Mouse (Mus musculus) CH12.LX (cell line): Measurements from ENCODE around the gene Arfip1. TPM values are rescaled to one million over a fixed set of nuclear protein-coding genes. Genes with fewer than 3 reads are reported as not detected.

Experiments
- DNase-seq: peaks from one replicate; pipeline ENCODE4 v3.0.0-alpha.2; 2013; ENCODE audit errors: extremely low read depth
- H3K27ac ChIP-seq: 2 replicates; pipeline ENCODE4 v1.5.1; 2012; ENCODE audit warnings: low read depth, mild to moderate bottlenecking, control low read depth, moderate library complexity; ENCODE audit not compliant: insufficient read depth
- H3K27me3 ChIP-seq: replicated peaks from 2 replicates; pipeline ENCODE3; 2012; ENCODE audit warnings: inconsistent platforms
- H3K36me3 ChIP-seq, 2 experiments: replicated peaks in 1 of 2; 2 replicates each; pipeline versions ENCODE3 to v1.6.1; 2012; ENCODE audit warnings: inconsistent platforms in 1 of 2, low read length in 1 of 2, mild to moderate bottlenecking in 1 of 2, mixed read lengths in 1 of 2, moderate library complexity in 1 of 2; ENCODE audit not compliant: control insufficient read depth in 1 of 2, insufficient read depth in 1 of 2
- H3K4me1 ChIP-seq, 2 experiments: 2 replicates each; pipeline ENCODE4 v1.6.1; 2012; ENCODE audit warnings: inconsistent platforms in 1 of 2, moderate library complexity in 1 of 2; ENCODE audit not compliant: insufficient read depth in 2 of 2, control insufficient read depth in 1 of 2
- H3K4me2 ChIP-seq: 2 replicates; pipeline ENCODE4 v1.6.1; 2012; ENCODE audit warnings: low read depth, mild to moderate bottlenecking, control low read depth; ENCODE audit not compliant: poor library complexity, insufficient read depth, severe bottlenecking
- H3K4me3 ChIP-seq, 3 experiments: fragments of 150-350 bp in 1 of 3; sonication (generic) in 1 of 3; replicated peaks in 1 of 3; 2 replicates each; pipeline versions ENCODE3 to v1.5.1; 2011 to 2012; ENCODE audit warnings: low read depth in 2 of 3, low read length in 2 of 3, mild to moderate bottlenecking in 2 of 3, moderate library complexity in 2 of 3, control low read depth in 1 of 3, improper control_type of control experiment in 1 of 3, inconsistent platforms in 1 of 3, mixed read lengths in 1 of 3; ENCODE audit not compliant: poor library complexity in 1 of 3
- H3K79me2 ChIP-seq: replicated peaks from 2 replicates; pipeline ENCODE4 v1.6.1; 2012; ENCODE audit warnings: mild to moderate bottlenecking, moderate library complexity; ENCODE audit not compliant: control insufficient read depth, poor library complexity, insufficient read depth, severe bottlenecking; ENCODE audit errors: extremely low read depth
- H3K9ac ChIP-seq: 2 replicates; pipeline ENCODE4 v1.6.1; 2012; ENCODE audit warnings: low read depth, mild to moderate bottlenecking, control low read depth, moderate library complexity; ENCODE audit not compliant: insufficient read depth
- H3K9me3 ChIP-seq: replicated peaks from 2 replicates; pipeline ENCODE3; 2012; ENCODE audit warnings: low read length, inconsistent platforms, mixed read lengths
- CHD1 ChIP-seq: IDR thresholded peaks from 2 replicates; pipeline ENCODE4 v1.6.1; 2012; ENCODE audit warnings: low read depth, low read length, improper control_type of control experiment, inconsistent platforms
- CHD2 ChIP-seq: IDR thresholded peaks from 2 replicates; pipeline ENCODE4 v1.6.1; 2011; ENCODE audit warnings: low read length, improper control_type of control experiment
- CTCF ChIP-seq, 2 experiments: IDR thresholded peaks in 1 of 2; conservative IDR thresholded peaks in 1 of 2; 2 replicates each; pipeline ENCODE4 v1.5.1; 2011 to 2012; ENCODE audit warnings: low read depth in 2 of 2, low read length in 2 of 2, improper control_type of control experiment in 1 of 2, inconsistent platforms in 1 of 2, mild to moderate bottlenecking in 1 of 2, moderate library complexity in 1 of 2
- E2F4 ChIP-seq: IDR thresholded peaks from 2 replicates; pipeline ENCODE4 v1.6.1; 2011; ENCODE audit warnings: low read depth, low read length, improper control_type of control experiment; ENCODE audit not compliant: insufficient replicate concordance
- ELF1 ChIP-seq: IDR thresholded peaks from 2 replicates; pipeline ENCODE4 v1.6.1; 2014; ENCODE audit warnings: low read depth, mild to moderate bottlenecking, inconsistent platforms, low read length, improper control_type of control experiment
- EP300 ChIP-seq: IDR thresholded peaks from 2 replicates; pipeline ENCODE4 v1.6.1; 2011; ENCODE audit warnings: low read length, improper control_type of control experiment
- ETS1 ChIP-seq: conservative IDR thresholded peaks from 2 replicates; pipeline ENCODE4 v1.6.1; 2012; ENCODE audit warnings: low read depth, mild to moderate bottlenecking, inconsistent platforms, low read length, improper control_type of control experiment, moderate library complexity
- HCFC1 ChIP-seq: IDR thresholded peaks from 2 replicates; pipeline ENCODE4 v1.6.1; 2012; ENCODE audit warnings: low read depth, mild to moderate bottlenecking, inconsistent platforms, low read length, improper control_type of control experiment
- IRF4 ChIP-seq: IDR thresholded peaks from 2 replicates; pipeline ENCODE4 v1.6.1; 2014; ENCODE audit warnings: low read depth, mild to moderate bottlenecking, inconsistent platforms, low read length, improper control_type of control experiment
- JUN ChIP-seq: IDR thresholded peaks from 2 replicates; pipeline ENCODE4 v1.6.1; 2011; ENCODE audit warnings: low read depth, mild to moderate bottlenecking, low read length, improper control_type of control experiment, moderate library complexity; ENCODE audit not compliant: insufficient read depth
- MAX ChIP-seq: IDR thresholded peaks from 2 replicates; pipeline ENCODE4 v1.6.1; 2011; ENCODE audit warnings: low read length, improper control_type of control experiment
- MAZ ChIP-seq: IDR thresholded peaks from 2 replicates; pipeline ENCODE4 v1.6.1; 2012; ENCODE audit warnings: low read depth, mild to moderate bottlenecking, inconsistent platforms, low read length, improper control_type of control experiment, moderate library complexity
- MEF2A ChIP-seq: IDR thresholded peaks from 2 replicates; pipeline ENCODE4 v1.6.1; 2014; ENCODE audit warnings: low read depth, mild to moderate bottlenecking, inconsistent platforms, low read length, improper control_type of control experiment, borderline replicate concordance
- MXI1 ChIP-seq: IDR thresholded peaks from 2 replicates; pipeline ENCODE4 v1.6.1; 2011; ENCODE audit warnings: mild to moderate bottlenecking, low read depth, low read length, improper control_type of control experiment
- NELFE ChIP-seq: IDR thresholded peaks from 2 replicates; pipeline ENCODE4 v1.6.1; 2011; ENCODE audit warnings: low read depth, low read length, improper control_type of control experiment
- NRF1 ChIP-seq: IDR thresholded peaks from 2 replicates; pipeline ENCODE4 v1.6.1; 2014; ENCODE audit warnings: low read depth, mild to moderate bottlenecking, inconsistent platforms, low read length, improper control_type of control experiment, moderate library complexity
- POLR2AphosphoS2 ChIP-seq: IDR thresholded peaks from 2 replicates; pipeline ENCODE4 v1.6.1; 2011; ENCODE audit warnings: low read depth, low read length, improper control_type of control experiment
- RAD21 ChIP-seq: IDR thresholded peaks from 2 replicates; pipeline ENCODE4 v1.6.1; 2011; ENCODE audit warnings: low read depth, mild to moderate bottlenecking, low read length, improper control_type of control experiment, moderate library complexity
- RCOR1 ChIP-seq: conservative IDR thresholded peaks from 2 replicates; pipeline ENCODE4 v1.6.1; 2012; ENCODE audit warnings: low read depth, mild to moderate bottlenecking, inconsistent platforms, low read length, improper control_type of control experiment
- SIN3A ChIP-seq: IDR thresholded peaks from 2 replicates; pipeline ENCODE4 v1.6.1; 2012; ENCODE audit warnings: low read length, improper control_type of control experiment, inconsistent platforms
- TBP ChIP-seq: conservative IDR thresholded peaks from 2 replicates; pipeline ENCODE4 v1.6.1; 2011; ENCODE audit warnings: low read depth, low read length, improper control_type of control experiment
- USF1 ChIP-seq: IDR thresholded peaks from 2 replicates; pipeline ENCODE4 v1.6.1; 2014; ENCODE audit warnings: low read depth, mild to moderate bottlenecking, inconsistent platforms, low read length, improper control_type of control experiment
- USF2 ChIP-seq: conservative IDR thresholded peaks from 2 replicates; pipeline ENCODE4 v1.6.1; 2011; ENCODE audit warnings: low read depth, low read length, improper control_type of control experiment
- ZC3H11A ChIP-seq: IDR thresholded peaks from 2 replicates; pipeline ENCODE4 v1.6.1; 2012; ENCODE audit warnings: low read depth, mild to moderate bottlenecking, inconsistent platforms, low read length, improper control_type of control experiment
- dilution Hi-C: fragments of 300-500 bp; cut with MboI; formaldehyde crosslinking; loops from 2 replicates; pipeline ENCODE4 v1.14.3; 2020; ENCODE audit warnings: low sequenced_read_pairs; ENCODE audit not compliant: extremely low pct_unique_long_range_greater_than_20kb, extremely low pct_ligation_motif_present
- in situ Hi-C: fragments of 300-500 bp; cut with MboI; formaldehyde crosslinking; loops from 3 replicates; pipeline ENCODE4 v1.14.3; 2019; ENCODE audit warnings: low sequenced_read_pairs, low pct_ligation_motif_present, low pct_unique_long_range_greater_than_20kb, mixed read lengths
- polyA plus RNA-seq: library from polyadenylated mRNA; unstranded; fragments of >175 nt; gene quantifications from 2 replicates; pipeline ENCODE4 v1.2.1, GENCODE M21; 2012; ENCODE audit warnings: low read depth; ENCODE audit not compliant: insufficient read length
- total RNA-seq, 2 experiments: library from RNA; depleted of rRNA; stranded (reverse); fragments of 300-350 nt in 1 of 2; fragments of >200 nt in 1 of 2; gene quantifications; 2 replicates each; pipeline ENCODE4 v1.2.3; 2012 to 2014

Gene Arfip1
- total and polyA plus RNA-seq, 3 experiments, result 29.6 to 66.5 (median 36.8) TPM

GRCm38 (mm10) chr3:84524952-84525351 is 57.5 kb downstream of the Arfip1 start:
- in situ Hi-C loops, result loop anchor here (25.0 kb wide), 1 partner anchor 363 kb away; the partner anchor contains the start of genes Gm6525 and Mnd1

GRCm38 (mm10) chr3:84516163-84516562 is 66.3 kb downstream of the Arfip1 start:
- H3K9ac ChIP-seq, result no peak overlapping the region
- H3K36me3 ChIP-seq, result peaks cover 8 to 40% of the 10 kb centered on the region in 2 experiments
- H3K4me2 ChIP-seq, result no peak overlapping the region
- H3K79me2 ChIP-seq, result no peaks in the 10 kb centered on the region
- H3K27me3 ChIP-seq, result no peaks in the 10 kb centered on the region
- no peaks in the 10 kb centered on the region for H3K9me3 ChIP-seq
- no peak overlapping the region for H3K27ac ChIP-seq
- dilution Hi-C loops, result no loop called here
- TF ChIP-seq HCFC1, result no peak
- no peak for TF ChIP-seq JUN
- TF ChIP-seq RAD21, result no peak
- no peak for TF ChIP-seq USF1
- no peak for TF ChIP-seq ELF1
- TF ChIP-seq USF2, result no peak
- no peak for TF ChIP-seq NELFE
- no peak for TF ChIP-seq MAX
- TF ChIP-seq SIN3A, result no peak
- TF ChIP-seq E2F4, result no peak
- TF ChIP-seq ZC3H11A, result no peak
- TF ChIP-seq POLR2AphosphoS2, result no peak
- no peak for TF ChIP-seq TBP
- no peak for TF ChIP-seq MXI1
- TF ChIP-seq MEF2A, result no peak
- TF ChIP-seq MAZ, result no peak
- no peak for TF ChIP-seq EP300
- TF ChIP-seq, all 38 proteins: peak for 0
- peaks cover 0 to 5% of the 10 kb centered on the region in 2 experiments; a peak in 1 of 4 replicates for H3K4me1 ChIP-seq
- in situ Hi-C loops, result no loop called here
- H3K4me3 ChIP-seq, result no peak overlapping the region
- DNase-seq, result no peak

More at GRCm38 (mm10) chr3:84524952-84525351, 57.5 kb downstream of the Arfip1 start:
- Histone ChIP-seq H3K9me3 (no peaks in the 10 kb centered on the region), H3K79me2 (no peaks in the 10 kb centered on the region), H3K36me3 (peaks cover 5 to 36% of the 10 kb centered on the region in 2 experiments), H3K27me3 (no peaks in the 10 kb centered on the region), H3K4me1 (peaks cover 2 to 18% of the 10 kb centered on the region in 2 experiments; a peak in 3 of 4 replicates), H3K27ac (no peak overlapping the region), H3K4me2 (no peak overlapping the region), H3K4me3 (no peak overlapping the region), H3K9ac (no peak overlapping the region)
- dilution Hi-C loops, result no loop called here
- TF ChIP-seq SIN3A (no peak), ZC3H11A (no peak), NRF1 (no peak), HCFC1 (no peak), E2F4 (no peak), CTCF (conservative IDR thresholded peaks at IDR 0.05 in 1 of 2, IDR thresholded peaks at IDR 0.05 in 1 of 2; ENCODE audit: low read depth in 2 of 2, low read length in 2 of 2) (no peak), ETS1 (no peak), USF2 (no peak), RAD21 (no peak), IRF4 (no peak), CHD1 (no peak), CHD2 (no peak), MEF2A (no peak), RCOR1 (no peak)
- DNase-seq, result no peak
